Mouse (Mus musculus) ovary, postnatal 36 days (tissue): Measurements from ENCODE around the gene Plekho2.

Source experiments
- DNase-seq: peaks from one replicate; pipeline ENCODE4 v3.0.0; 2022; ENCODE audit warnings: low spot score, mixed read lengths

Gene Plekho2

DNA sequence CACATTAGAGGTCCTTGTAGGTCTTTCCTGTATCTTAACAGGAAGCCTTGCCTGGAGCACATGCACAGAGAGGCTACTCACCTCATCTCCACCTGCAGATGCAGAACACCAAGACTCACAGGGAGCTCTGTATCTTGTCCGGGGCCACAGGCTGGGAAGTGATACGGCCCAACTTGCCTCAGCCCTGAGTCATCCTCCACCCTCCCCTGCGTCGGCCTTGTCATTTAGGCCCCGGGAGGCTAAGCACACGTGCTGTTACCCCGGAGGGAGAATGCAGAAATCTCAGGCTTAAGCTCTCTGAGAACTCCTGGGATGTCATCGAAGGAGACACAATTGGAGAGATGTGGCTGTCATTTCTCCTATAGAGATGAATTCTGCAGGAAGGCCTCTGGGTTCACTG is 50.2 kb downstream of the Plekho2 start:
- DNase-seq: no peak

DNA sequence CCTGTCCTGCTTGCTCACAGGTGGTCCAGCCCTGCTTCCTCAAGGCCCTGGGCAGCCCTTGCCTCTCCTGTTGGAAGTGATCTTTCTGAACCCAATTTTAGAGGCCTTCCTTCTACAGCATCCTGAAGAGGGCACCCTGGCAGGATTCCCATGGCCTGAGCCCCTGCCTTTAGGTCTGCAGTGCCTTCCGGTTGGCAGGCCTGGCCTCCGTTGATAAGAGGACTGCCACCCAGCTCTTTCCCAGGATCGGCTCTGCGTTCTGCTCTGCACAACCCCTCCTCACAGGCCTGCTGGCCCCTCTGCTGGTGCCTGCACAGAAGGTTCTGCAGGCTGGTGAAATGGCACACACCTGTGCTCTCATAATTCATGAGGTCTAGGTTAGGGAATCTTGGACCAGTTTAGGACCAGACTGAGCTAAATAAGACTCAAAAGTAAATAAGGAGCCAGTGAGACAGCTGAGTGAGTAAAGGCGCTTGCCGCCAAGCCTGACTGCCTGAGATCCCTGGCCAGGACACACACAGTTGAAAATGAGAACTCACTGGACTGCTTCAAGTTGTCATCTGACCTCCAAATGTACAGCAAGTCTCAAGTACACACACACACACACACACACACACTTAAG is 51.3 kb downstream of the Plekho2 start:
- no peak for DNase-seq

DNA sequence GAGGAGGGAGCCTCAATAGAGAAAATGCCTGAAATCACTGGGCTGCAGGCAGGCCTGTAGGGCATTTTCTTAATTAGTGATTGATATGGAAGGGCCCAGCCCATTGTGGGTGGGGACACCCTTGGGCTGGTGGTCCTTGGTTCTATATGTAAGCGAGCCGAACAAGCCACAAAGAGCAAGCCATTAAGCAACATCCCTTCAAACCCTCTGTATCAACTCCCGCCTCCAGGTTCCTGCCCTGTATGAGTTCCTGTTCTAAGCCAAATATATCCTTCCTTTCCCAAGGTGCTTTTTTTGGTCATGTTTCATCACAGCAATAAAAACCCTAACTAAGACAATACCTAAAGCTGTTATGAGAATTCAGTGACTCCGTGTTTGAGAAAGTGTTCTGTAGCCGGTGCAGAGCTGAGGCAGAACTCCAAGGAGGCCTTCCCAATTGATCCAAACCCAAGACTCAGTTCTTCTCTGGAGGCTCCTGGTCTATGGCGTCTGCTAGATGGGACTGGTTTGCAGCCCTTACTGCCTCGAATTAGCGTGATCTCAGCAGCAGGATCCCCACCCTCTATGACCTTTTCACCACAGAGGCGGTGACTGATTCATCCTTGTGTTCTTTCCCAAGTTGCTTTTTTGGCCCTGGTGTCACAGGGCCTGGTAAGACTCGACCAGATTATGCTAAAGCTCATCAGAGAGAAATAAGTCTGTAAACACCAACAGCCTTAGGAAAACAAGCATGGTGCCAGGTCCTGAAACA is 54.2 kb downstream of the Plekho2 start:
- no peak for DNase-seq

DNA sequence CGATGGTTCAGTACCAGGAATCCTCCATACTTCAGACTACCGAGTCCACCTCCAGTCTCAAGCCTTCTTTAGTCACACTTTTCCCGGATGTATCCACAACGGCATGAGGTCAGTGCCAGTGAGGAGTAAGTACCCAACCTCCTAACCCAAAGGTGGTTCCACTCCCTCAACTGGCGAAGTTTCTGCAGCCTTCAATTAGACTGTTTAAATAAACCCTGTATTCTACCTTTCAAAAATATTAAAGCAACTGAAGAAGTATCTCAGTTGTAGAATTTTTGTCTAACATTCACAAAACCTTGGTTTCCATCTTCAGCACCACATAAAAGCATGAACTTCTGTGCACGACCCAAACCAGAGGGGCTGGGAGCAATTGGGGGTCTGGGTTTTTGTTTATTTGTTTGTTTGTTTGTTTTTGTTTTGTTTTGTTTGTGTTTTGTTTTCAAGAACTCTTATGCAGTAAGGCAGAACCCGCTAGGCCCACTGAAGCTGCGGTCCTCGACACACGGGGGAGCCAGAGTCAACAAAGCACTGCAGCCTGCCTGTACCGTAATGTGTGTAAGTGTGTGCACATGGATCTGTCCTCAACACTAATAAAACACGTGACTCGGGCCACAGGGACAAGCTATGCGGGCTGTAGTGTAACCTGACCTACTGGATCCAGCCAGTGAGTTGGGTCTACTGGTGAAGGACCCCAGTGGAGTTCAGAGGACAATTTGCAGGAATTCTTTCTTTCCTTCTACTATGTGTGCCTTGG is 56.1 kb downstream of the Plekho2 start:
- peak; percentile 79 for DNase-seq

DNA sequence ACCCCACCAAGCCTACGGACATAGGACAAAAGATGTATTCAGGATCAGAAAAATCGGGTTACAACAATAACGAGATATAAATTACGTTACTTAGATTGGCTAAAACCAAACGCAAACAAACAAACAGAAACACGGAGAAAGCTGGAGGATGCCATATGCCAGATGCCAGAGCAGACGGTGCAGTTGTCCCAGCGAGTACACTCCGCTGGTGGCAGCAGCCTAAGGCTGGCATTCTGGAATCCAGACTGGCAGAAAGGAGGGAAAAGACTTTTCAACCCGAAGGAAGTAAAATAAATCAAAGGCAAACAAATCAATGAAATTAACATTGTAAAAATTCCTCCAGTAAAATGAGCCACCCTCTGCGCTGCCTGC is 59.3 kb downstream of the Plekho2 start:
- DNase-seq: no peak

DNA sequence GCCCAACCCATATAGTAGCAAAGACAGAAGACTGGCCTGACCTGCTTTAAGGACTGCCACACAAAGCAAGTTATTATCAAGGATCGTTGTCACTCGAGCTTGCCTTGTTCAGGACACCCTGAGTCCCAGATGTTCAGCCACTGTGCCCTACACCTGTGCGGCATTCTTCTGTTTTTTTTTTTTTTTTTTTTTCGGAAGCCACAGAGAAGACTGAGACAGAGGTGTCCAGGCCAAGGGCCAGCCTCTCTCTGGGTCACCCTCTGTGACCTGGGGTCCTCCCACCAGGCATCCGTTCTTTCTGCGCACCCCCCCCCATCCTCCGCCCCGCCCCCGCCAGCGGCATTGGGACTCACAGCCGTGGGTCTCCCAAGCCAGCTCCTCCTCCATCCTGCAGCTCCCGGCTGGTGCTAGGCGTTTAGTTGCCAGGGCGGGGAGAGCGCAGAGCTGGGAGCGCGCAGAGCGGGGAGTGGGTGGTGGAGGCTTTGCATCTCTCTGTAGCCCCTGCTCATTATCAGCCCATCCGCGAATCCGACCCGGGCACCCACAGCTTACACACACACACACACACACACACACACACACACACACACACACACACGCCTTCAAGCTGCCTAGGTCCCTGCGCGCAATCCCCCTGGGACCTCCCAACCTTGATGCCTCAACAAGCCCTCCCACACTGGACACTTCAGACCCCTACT is 59.9 kb downstream of the Plekho2 start, which contains the start of gene Ankdd1a:
TSS of gene Ankdd1a (minus strand) at position 387 of the 698 bp plus-strand sequence.
- no peak for DNase-seq

DNA sequence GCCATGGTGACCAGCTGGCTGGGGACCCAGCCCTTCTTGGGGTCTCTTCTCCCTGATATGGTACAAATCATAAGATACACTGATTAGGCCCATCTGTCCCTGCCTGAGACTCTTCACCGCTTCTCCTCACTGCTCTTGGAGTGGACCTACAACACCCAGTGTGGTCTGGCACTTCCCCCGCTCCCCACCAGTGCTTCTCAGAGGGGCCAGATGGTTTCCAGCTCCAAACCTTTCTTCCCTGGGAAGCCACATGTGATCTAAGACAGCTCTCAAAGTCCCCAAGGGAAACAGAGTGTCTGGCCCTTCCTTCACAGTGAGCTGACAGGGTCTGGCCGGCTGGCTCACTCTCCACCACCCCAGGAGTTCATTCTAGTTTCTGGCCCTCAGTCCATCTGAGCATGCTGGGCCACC is 65.0 kb downstream of the Plekho2 start:
- DNase-seq: no peak

DNA sequence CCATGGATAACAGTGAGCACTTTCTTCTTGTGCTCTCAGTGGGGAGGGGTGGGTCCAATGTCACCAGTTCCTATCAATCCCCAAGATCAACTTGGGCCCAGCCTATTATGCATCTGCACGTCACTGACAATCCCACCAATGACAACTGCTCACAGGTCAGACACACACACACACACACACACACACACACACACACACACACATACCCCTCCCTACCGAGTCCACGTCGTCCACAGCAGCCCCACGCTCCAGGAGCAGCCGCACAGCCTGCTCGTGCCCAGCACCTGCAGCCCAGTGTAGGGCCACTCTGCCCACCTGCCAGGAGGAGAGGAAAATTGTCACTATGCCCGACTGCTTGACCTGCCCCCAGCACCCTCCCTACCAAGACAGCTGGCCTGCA is 65.4 kb downstream of the Plekho2 start:
- no peak for DNase-seq

DNA sequence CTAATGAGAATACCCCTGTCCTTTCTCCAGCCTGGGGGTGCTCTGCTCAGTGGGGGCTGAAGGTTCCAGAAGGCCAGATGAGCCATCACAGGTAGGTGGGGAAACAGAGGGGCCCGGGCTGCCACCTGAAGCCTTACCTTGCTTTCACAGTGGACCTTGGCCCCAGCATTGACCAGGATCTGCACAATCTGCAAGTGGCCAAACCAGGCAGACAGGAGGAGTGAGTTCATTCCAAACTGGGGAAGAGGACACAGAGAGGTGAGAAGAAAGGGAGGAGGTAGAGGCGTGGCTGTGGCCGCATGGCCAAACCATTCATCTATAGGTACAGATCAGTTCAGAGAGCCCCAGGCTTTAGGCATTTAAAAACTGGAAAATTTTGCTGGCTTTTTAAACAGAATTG is 67.3 kb downstream of the Plekho2 start:
- no peak for DNase-seq

DNA sequence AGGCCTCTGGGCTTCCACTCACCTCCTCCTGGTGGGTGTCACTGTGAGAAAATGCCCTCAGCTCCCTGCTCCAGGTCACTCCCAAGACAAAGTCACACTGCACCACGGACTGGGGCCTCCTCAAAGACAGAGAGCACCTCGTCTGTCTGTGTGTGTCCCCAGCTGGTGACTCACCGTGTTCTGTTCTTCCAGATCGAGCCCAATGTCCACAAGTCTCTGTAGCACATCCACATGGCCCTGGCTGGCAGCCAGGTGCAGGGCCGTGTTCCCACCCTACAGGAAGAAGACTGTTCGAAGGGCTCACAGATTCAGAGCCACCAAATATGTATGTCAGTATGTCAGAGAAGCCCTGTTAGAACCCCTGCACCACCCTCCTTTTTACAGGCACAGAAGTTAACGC is 71.4 kb downstream of the Plekho2 start:
- DNase-seq: no peak

DNA sequence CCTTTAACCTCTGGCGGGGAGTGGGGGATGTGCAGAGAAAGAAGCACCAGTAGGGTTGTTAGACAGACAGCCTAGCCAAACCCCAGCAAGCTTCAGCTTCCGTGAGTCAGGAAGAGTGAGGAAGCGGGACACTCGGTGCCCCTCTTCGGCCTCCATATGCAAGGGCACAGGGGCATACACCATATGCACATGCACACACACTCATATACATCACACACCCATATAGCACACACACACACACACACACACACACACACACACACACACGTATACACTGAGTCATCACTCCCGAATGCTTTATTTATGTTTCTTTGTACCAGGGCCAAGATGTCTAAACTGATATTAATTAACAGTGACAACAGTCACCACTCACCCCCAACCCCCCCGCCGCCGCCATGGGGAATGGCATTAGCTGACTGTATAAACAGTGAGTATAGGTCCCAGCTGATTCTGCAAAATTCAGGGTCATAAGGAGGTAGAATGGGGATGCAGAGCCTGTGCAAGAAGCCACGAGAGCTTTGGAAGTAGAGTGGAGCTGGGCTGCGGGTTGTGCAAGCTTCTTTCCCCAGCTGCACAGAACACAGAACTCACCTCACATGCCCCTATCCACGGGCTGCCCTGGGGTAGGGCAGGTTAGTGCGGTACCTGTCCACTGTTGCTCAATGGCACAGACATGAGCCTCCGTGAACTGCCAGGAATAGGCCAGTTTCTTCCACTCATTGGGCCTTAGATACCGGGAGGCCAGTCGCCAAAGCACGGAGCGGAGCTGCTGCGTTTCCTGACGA is 76.9 kb downstream of the Plekho2 start:
- no peak for DNase-seq
